Mouse (Mus musculus) C2C12 (cell line): ENCODE measurements around the gene Ell2. TPM values are rescaled to one million over a fixed set of nuclear protein-coding genes. Genes with fewer than 3 reads are reported as not detected.

Experiments used
- H3K27me3 ChIP-seq: one replicate; pipeline ENCODE4 v1.6.1; 2011; ENCODE audit not compliant: control insufficient read depth, insufficient read depth, insufficient read length
- H3K36me3 ChIP-seq: one replicate; pipeline ENCODE4 v1.6.1; 2011; ENCODE audit not compliant: control insufficient read depth, insufficient read depth
- H3K4me3 ChIP-seq: one replicate; pipeline ENCODE4 v1.5.1; 2011; ENCODE audit warnings: mild to moderate bottlenecking, control low read depth; ENCODE audit not compliant: poor library complexity, insufficient read depth, severe bottlenecking
- H3K79me2 ChIP-seq: one replicate; pipeline ENCODE4 v1.6.1; 2011; ENCODE audit not compliant: control insufficient read depth, insufficient read depth
- H3K79me3 ChIP-seq: one replicate; pipeline ENCODE4 v1.6.1; 2011; ENCODE audit warnings: low read depth, control low read depth
- H3ac ChIP-seq: one replicate; pipeline ENCODE3; 2011; ENCODE audit warnings: low read depth; ENCODE audit not compliant: control insufficient read depth, insufficient read length
- CEBPB ChIP-seq: IDR thresholded peaks from one replicate; pipeline ENCODE4 v1.6.1; 2011; ENCODE audit warnings: low read depth, mild to moderate bottlenecking, control low read depth, moderate library complexity
- CTCF ChIP-seq: IDR thresholded peaks from one replicate; pipeline ENCODE4 v1.5.1; 2011; ENCODE audit not compliant: control insufficient read depth, insufficient read depth, insufficient read length
- FOSL1 ChIP-seq: IDR thresholded peaks from one replicate; pipeline ENCODE4 v1.8.0; 2011; ENCODE audit warnings: mild to moderate bottlenecking, low read length; ENCODE audit not compliant: poor library complexity, insufficient read depth, severe bottlenecking
- MAX ChIP-seq: IDR thresholded peaks from one replicate; pipeline ENCODE4 v1.6.1; 2011; ENCODE audit warnings: mild to moderate bottlenecking, control low read depth
- MYOD1 ChIP-seq: IDR thresholded peaks from one replicate; pipeline ENCODE4 v1.6.1; 2011; ENCODE audit warnings: low read depth; ENCODE audit not compliant: control insufficient read depth, insufficient read length
- MYOG ChIP-seq: IDR thresholded peaks from one replicate; pipeline ENCODE4 v1.6.1; 2011; ENCODE audit not compliant: control insufficient read depth, insufficient read length; ENCODE audit errors: extremely low read depth
- USF1 ChIP-seq: IDR thresholded peaks from one replicate; pipeline ENCODE4 v1.6.1; 2011; ENCODE audit warnings: low read depth, mild to moderate bottlenecking, control low read depth, moderate library complexity
- polyA plus RNA-seq: library from polyadenylated mRNA; unstranded; fragments of >200 nt; fragmentation: generic; extraction: Trizol; gene quantifications from one replicate; pipeline ENCODE4 v1.2.1, GENCODE M21; 2012; ENCODE audit warnings: missing spikeins

The Ell2 gene
- polyA plus RNA-seq, 1 experiment = 4.2 TPM

DNA sequence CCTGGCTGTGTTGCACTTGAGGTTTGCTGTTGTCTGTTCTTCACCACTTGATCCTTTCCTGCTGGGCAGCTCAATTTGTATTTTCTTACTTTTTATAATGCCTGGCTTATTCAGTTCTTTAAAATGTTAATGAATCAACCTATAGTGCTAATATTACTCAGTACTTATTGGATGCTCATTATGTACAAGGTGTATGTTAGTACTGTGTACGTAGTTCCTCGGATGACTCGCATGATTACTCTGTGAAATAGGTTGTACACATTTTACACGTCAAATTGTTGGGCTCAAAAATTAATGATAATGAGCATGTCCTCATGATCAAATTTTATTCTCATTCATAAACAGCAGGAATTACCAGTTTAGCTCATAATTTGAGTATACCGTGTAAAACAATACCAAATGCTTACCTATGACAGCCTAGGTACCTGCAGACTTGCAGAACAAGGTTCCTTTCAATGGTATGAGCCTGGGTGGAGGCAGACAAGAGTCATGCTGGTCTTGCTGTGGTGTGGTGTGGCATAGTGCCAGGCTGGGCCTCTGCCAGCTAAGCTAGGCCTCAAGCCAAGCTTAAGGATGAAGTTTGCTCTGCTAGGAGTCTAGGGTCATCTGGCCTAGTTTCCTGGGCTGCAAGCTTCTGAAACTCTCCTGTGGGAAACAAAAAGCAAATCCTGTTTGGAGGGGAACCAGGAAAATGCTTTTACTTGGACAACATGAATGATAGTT is 45.8 kb downstream of the Ell2 start:
- no peak for TF ChIP-seq MYOG
- no peak for TF ChIP-seq MYOD1
- no peak for TF ChIP-seq CEBPB
- TF ChIP-seq MAX = no peak
- no peak for TF ChIP-seq CTCF
- TF ChIP-seq USF1 = no peak
- TF ChIP-seq FOSL1 = no peak
- Histone ChIP-seq H3K36me3 (no peaks in the 10 kb centered on the region), H3K79me3 (no peaks in the 10 kb centered on the region), H3K79me2 (no peaks in the 10 kb centered on the region), H3K27me3 (no peaks in the 10 kb centered on the region), H3K4me3 (no peak overlapping the region), H3ac (no peak overlapping the region)

DNA sequence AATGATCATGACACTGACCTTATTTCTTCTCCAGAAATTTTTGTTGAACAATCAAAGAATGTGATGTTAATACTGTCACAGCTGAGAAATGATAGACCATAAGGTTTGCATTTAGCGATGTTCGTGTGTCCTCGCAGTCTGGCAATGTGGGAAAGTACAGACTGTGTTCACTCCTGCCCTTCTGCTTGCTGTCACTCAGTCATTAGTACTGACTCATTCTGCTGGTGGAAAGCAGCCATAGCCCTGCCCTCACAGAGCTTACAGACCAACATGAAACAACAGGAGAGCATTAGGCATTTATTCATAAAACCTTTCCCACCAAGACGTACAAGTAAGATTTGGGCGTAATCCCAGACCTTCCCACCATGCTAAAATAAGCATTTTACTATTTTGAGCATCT is 47.8 kb downstream of the Ell2 start:
- Histone ChIP-seq H3ac (no peak overlapping the region), H3K27me3 (no peaks in the 10 kb centered on the region), H3K36me3 (peaks cover 8% of the 10 kb centered on the region), H3K79me3 (no peaks in the 10 kb centered on the region), H3K4me3 (no peak overlapping the region), H3K79me2 (no peaks in the 10 kb centered on the region)
- no peak for TF ChIP-seq MYOD1
- no peak for TF ChIP-seq MAX
- TF ChIP-seq MYOG = no peak
- TF ChIP-seq USF1 = no peak
- no peak for TF ChIP-seq CEBPB
- TF ChIP-seq CTCF = no peak
- TF ChIP-seq FOSL1 = no peak

DNA sequence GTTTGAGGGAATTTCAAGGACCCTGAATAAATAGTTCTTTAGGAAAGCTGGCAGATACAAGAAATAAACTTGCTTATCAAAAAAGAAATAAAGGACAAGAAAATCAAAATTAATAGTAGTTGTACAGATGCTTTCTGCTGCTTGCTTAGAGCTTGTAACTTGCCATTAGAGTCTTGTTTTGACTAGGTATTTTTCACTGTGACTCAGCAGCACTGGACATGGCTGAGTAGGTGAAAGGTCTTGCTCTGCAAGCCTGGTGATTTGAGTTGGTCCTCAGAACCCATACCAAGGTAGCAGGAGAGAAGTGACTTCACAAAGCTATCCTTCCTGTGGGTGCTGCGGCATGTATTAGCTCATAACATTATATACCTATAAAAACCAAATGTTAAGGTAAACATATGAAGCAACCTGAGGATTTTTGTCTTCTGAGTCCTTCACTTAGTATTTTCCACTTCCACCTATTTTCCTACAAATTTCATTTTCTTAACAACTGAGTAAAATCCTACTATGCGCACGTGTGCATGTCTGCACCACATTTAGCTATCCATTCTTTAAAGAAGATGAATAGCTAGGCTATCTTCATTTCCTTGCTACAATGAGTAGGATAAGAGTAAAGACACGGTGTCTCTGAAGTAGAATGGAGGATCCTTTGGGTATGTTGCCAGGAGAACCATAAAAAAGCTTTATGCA is 54.4 kb downstream of the Ell2 start:
- TF ChIP-seq CTCF (no peak), MYOG (no peak), USF1 (no peak), FOSL1 (no peak), MAX (no peak), MYOD1 (no peak)
- Histone ChIP-seq H3K27me3 (no peaks in the 10 kb centered on the region), H3ac (no peak overlapping the region), H3K79me3 (no peaks in the 10 kb centered on the region), H3K4me3 (no peak overlapping the region), H3K79me2 (no peaks in the 10 kb centered on the region), H3K36me3 (peaks cover 21% of the 10 kb centered on the region)

DNA sequence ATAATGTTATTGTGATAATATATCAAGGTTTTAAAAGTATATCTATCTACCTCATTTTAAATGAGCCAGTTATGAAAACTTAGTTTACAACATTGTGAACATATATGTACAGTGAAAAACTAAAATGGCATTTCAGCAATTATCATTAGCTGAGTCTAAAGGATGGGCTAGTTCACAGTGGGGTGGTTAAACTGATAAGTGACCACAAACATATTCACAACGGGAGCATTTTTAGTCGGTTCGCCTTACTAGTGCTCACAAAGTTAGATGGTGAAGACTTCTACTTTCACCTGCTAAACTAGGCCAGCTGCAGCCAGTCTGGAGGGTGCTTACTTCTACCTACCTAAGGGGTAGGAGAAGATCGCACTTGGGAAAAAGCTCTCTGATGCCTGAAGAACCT is 56.2 kb downstream of the Ell2 start:
- Histone ChIP-seq H3K4me3 (no peak overlapping the region), H3K27me3 (no peaks in the 10 kb centered on the region), H3K79me3 (no peaks in the 10 kb centered on the region), H3K36me3 (peaks cover 21% of the 10 kb centered on the region), H3K79me2 (no peaks in the 10 kb centered on the region), H3ac (no peak overlapping the region)
- TF ChIP-seq MYOG = no peak
- TF ChIP-seq MAX = no peak
- no peak for TF ChIP-seq FOSL1
- TF ChIP-seq USF1 = no peak
- no peak for TF ChIP-seq CTCF
- TF ChIP-seq MYOD1 = no peak
- TF ChIP-seq CEBPB = no peak

DNA sequence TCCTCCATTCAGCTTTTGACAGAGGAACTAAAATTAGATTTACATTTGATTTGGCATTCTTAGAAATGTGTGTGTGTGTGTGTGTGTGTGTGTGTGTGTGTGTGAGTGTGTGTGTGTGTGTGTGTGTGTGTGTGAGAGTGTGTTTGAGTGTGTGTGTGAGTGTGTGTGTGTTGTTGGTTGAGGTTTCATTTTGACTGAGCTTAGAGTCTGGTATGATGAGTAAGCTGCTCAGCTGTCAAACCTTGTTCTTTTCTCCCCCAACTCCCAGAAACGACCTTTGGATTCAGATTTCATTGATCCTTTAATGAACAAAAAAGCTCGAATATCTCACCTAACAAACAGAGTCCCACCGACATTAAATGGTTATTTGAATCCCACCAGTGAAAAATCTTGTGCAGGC is 56.7 kb downstream of the Ell2 start:
- Histone ChIP-seq H3K79me2 (no peaks in the 10 kb centered on the region), H3K4me3 (no peak overlapping the region), H3K36me3 (peaks cover 21% of the 10 kb centered on the region), H3ac (no peak overlapping the region), H3K79me3 (no peaks in the 10 kb centered on the region), H3K27me3 (no peaks in the 10 kb centered on the region)
- TF ChIP-seq MAX (no peak), MYOD1 (no peak), FOSL1 (no peak)

DNA sequence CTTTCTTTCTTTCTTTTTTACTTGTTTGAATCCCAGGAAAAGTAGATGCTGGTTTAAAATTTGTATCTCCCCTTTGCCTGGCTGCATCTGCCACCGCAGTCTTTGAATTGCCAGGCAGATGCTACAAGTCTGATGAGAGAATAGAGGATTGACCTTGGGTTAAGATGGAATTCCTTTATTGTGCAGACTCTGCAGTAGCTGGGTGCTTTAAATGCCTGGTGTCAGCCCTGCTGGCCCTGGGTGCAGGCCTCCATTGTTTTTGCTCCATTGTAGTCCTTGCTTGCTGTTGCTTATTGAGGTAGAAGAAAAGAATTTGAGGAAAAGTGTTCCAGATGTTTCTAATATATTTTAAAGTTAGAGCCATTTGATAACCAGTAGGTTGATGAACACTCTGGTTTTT is 59.2 kb downstream of the Ell2 start:
- Histone ChIP-seq H3K4me3 (no peak overlapping the region), H3K36me3 (peaks cover 13% of the 10 kb centered on the region), H3K27me3 (no peaks in the 10 kb centered on the region), H3K79me3 (no peaks in the 10 kb centered on the region), H3K79me2 (no peaks in the 10 kb centered on the region), H3ac (no peak overlapping the region)
- TF ChIP-seq MYOD1 = no peak
- no peak for TF ChIP-seq MYOG
- no peak for TF ChIP-seq FOSL1
- no peak for TF ChIP-seq USF1
- TF ChIP-seq CTCF = no peak
- TF ChIP-seq CEBPB = no peak
- TF ChIP-seq MAX = no peak
